Mouse (Mus musculus): ENCODE measurements around the gene Rapgefl1. TPM values are rescaled to one million over a fixed set of nuclear protein-coding genes. Genes with fewer than 3 reads are reported as not detected.

Gene Rapgefl1
- total and polyA plus RNA-seq, 3 experiments: 0.08 to 0.29 TPM; not detected in 1

DNA sequence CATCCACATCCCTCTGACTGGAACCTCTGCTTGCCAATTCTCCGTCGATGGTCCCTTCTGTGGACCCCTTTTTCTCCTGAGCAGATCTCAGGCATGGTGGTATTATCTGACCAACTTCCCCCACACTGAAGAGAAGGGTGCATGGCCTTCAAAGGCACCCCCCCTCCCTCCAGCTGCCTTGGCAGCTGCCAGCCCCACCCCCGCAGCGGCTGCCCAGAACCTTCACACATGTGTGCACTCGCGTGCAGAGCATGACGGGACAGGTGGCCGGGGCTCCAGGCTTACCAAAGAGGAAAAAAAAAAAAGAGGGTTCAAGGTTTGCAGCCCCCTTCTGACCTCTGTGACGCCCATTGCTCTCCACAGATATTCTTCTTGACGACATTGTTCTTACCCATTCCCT lies 3.3 kb downstream of the Rapgefl1 start:
- H3K27me3 ChIP-seq (replicated peaks): peaks cover 25% of the 10 kb centered on the region
- no peak overlapping the region for H3K4me3 ChIP-seq (replicated peaks in 1 of 3; ENCODE audit: low read depth in 2 of 3, low read length in 2 of 3, poor library complexity in 1 of 3)
- H3K79me2 ChIP-seq (replicated peaks; ENCODE audit: control insufficient read depth, extremely low read depth, insufficient read depth, poor library complexity, severe bottlenecking): no peaks in the 10 kb centered on the region
- H3K4me2 ChIP-seq (ENCODE audit: insufficient read depth, low read depth, poor library complexity, severe bottlenecking): no peak overlapping the region
- H3K4me1 ChIP-seq (ENCODE audit: control insufficient read depth in 1 of 2, insufficient read depth in 2 of 2): peaks cover 5 to 30% of the 10 kb centered on the region in 2 experiments; a peak in 2 of 4 replicates
- H3K9ac ChIP-seq (ENCODE audit: insufficient read depth, low read depth): no peak overlapping the region
- no peak overlapping the region for H3K27ac ChIP-seq (ENCODE audit: insufficient read depth, low read depth)
- dilution Hi-C loops (cut with MboI; ENCODE audit: extremely low pct_ligation_motif_present, extremely low pct_unique_long_range_greater_than_20kb, low sequenced_read_pairs) (no loop called here), in situ Hi-C loops (cut with MboI; ENCODE audit: low pct_ligation_motif_present, low pct_unique_long_range_greater_than_20kb, low sequenced_read_pairs) (no loop called here)
- peaks cover 0 to 8% of the 10 kb centered on the region in 2 experiments for H3K36me3 ChIP-seq (replicated peaks in 1 of 2; ENCODE audit: control insufficient read depth in 1 of 2, insufficient read depth in 1 of 2, low read length in 1 of 2)
- H3K9me3 ChIP-seq (replicated peaks; ENCODE audit: low read length): no peaks in the 10 kb centered on the region
- peak; percentile 23 for DNase-seq (ENCODE audit: extremely low read depth)
- no peak for TF ChIP-seq GABPA (IDR thresholded peaks at IDR 0.05; ENCODE audit: insufficient replicate concordance, low read depth, low read length)
- TF ChIP-seq TBP (conservative IDR thresholded peaks at IDR 0.05; ENCODE audit: low read depth, low read length): no peak
- peak; percentile 29; the same call in 1 of the 2 replicates for TF ChIP-seq ZNF384 (IDR thresholded peaks at IDR 0.05; ENCODE audit: low read depth, low read length)
- no peak for TF ChIP-seq SIN3A (IDR thresholded peaks at IDR 0.05; ENCODE audit: low read length)
- TF ChIP-seq BHLHE40 (IDR thresholded peaks at IDR 0.05; ENCODE audit: low read depth, low read length): peak; percentile 83
- peak; percentile 42; the same call in 1 of the 2 replicates for TF ChIP-seq TCF12 (IDR thresholded peaks at IDR 0.05; ENCODE audit: low read depth, low read length)

DNA sequence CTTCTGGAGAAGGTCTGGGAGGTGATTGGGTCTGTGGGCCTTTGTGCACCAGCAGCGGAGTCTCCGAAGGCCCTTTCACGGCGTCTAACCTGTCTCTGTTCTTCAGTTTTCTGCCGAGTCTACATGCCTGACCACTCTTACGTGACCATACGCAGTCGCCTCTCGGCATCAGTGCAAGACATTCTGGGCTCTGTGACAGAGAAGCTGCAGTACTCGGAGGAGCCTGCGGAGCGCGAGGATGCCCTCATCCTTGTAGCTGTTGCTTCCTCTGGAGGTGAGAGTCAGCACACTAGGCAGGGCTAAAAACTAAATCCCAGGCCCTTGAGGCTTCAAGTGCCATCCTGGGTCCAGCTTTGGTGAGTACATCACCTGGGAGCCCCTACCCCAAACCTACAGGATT lies 9.4 kb downstream of the Rapgefl1 start:
- Histone ChIP-seq H3K36me3 (replicated peaks in 1 of 2; ENCODE audit: control insufficient read depth in 1 of 2, insufficient read depth in 1 of 2, low read length in 1 of 2) (no peaks in the 10 kb centered on the region), H3K9ac (ENCODE audit: insufficient read depth, low read depth) (no peak overlapping the region), H3K79me2 (replicated peaks; ENCODE audit: control insufficient read depth, extremely low read depth, insufficient read depth, poor library complexity, severe bottlenecking) (no peaks in the 10 kb centered on the region), H3K27me3 (replicated peaks) (peaks cover 5% of the 10 kb centered on the region), H3K9me3 (replicated peaks; ENCODE audit: low read length) (no peaks in the 10 kb centered on the region), H3K4me3 (replicated peaks in 1 of 3; ENCODE audit: low read depth in 2 of 3, low read length in 2 of 3, poor library complexity in 1 of 3) (no peak overlapping the region), H3K4me2 (ENCODE audit: insufficient read depth, low read depth, poor library complexity, severe bottlenecking) (no peak overlapping the region), H3K27ac (ENCODE audit: insufficient read depth, low read depth) (no peak overlapping the region), H3K4me1 (ENCODE audit: control insufficient read depth in 1 of 2, insufficient read depth in 2 of 2) (peaks cover 0 to 6% of the 10 kb centered on the region in 2 experiments; a peak in 2 of 4 replicates)
- in situ Hi-C loops (cut with MboI; ENCODE audit: low pct_ligation_motif_present, low pct_unique_long_range_greater_than_20kb, low sequenced_read_pairs): no loop called here
- no peak for TF ChIP-seq IRF4 (IDR thresholded peaks at IDR 0.05; ENCODE audit: low read depth, low read length)
- no peak for TF ChIP-seq UBTF (IDR thresholded peaks at IDR 0.05; ENCODE audit: low read depth, low read length)
- no peak for TF ChIP-seq ZMIZ1 (IDR thresholded peaks at IDR 0.05; ENCODE audit: low read depth, low read length)
- no peak for TF ChIP-seq MAFK (IDR thresholded peaks at IDR 0.05; ENCODE audit: insufficient replicate concordance, low read length)
- DNase-seq (ENCODE audit: extremely low read depth): no peak
- dilution Hi-C loops (cut with MboI; ENCODE audit: extremely low pct_ligation_motif_present, extremely low pct_unique_long_range_greater_than_20kb, low sequenced_read_pairs): no loop called here

DNA sequence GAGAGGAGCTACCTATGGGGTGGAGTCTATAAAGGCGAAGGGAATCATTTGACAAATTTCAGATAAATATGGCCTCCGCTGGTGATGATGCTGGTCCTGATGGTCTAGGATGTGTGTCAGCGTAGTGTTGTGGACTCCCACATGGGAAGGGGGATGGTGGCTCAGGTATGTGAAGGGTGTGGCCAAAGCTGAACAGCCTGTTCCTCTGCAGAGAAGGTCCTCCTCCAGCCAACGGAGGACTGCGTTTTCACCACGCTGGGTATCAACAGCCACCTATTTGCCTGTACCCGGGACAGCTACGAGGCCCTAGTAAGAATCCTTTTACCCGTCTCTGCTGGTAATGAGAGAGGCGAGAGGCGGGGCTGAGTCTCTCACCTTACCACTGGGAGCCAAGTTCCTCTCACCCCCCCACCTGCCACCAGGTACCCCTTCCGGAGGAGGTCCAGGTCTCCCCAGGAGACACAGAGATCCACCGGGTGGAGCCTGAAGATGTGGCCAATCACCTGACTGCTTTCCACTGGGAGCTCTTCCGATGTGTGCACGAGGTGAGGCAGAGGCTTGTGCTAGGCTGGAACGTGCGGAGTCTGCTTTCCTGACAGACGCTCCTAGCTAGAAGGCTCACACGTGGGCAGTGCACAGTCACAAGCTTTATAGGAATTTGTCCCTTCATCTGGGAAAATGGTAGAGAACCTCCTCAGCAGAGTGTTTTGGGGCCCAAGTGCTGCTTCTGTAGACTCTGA lies 10.4 kb downstream of the Rapgefl1 start:
- DNase-seq (ENCODE audit: extremely low read depth): no peak
- in situ Hi-C loops (cut with MboI; ENCODE audit: low pct_ligation_motif_present, low pct_unique_long_range_greater_than_20kb, low sequenced_read_pairs) (no loop called here), dilution Hi-C loops (cut with MboI; ENCODE audit: extremely low pct_ligation_motif_present, extremely low pct_unique_long_range_greater_than_20kb, low sequenced_read_pairs) (no loop called here)
- Histone ChIP-seq H3K36me3 (replicated peaks in 1 of 2; ENCODE audit: control insufficient read depth in 1 of 2, insufficient read depth in 1 of 2, low read length in 1 of 2) (no peaks in the 10 kb centered on the region), H3K9ac (ENCODE audit: insufficient read depth, low read depth) (no peak overlapping the region), H3K4me1 (ENCODE audit: control insufficient read depth in 1 of 2, insufficient read depth in 2 of 2) (peaks cover 0 to 6% of the 10 kb centered on the region in 2 experiments; a peak in 2 of 4 replicates), H3K27ac (ENCODE audit: insufficient read depth, low read depth) (no peak overlapping the region), H3K79me2 (replicated peaks; ENCODE audit: control insufficient read depth, extremely low read depth, insufficient read depth, poor library complexity, severe bottlenecking) (no peaks in the 10 kb centered on the region), H3K4me2 (ENCODE audit: insufficient read depth, low read depth, poor library complexity, severe bottlenecking) (no peak overlapping the region), H3K4me3 (replicated peaks in 1 of 3; ENCODE audit: low read depth in 2 of 3, low read length in 2 of 3, poor library complexity in 1 of 3) (no peak overlapping the region), H3K9me3 (replicated peaks; ENCODE audit: low read length) (no peaks in the 10 kb centered on the region), H3K27me3 (replicated peaks) (peaks cover 5% of the 10 kb centered on the region)
- TF ChIP-seq JUND (conservative IDR thresholded peaks at IDR 0.05; ENCODE audit: low read depth, low read length): no peak
- no peak for TF ChIP-seq ZKSCAN1 (IDR thresholded peaks at IDR 0.05; ENCODE audit: borderline replicate concordance, low read depth, low read length)
